Mouse (Mus musculus): Measurements from ENCODE around the gene Tmem106c. TPM values are rescaled to one million over a fixed set of nuclear protein-coding genes. Genes with fewer than 3 reads are reported as not detected.
A peak's percentile ranks its signal among the peaks of the same experiment; 100 is the strongest.

Gene Tmem106c
- 15.6 and 18.1 TPM in 2 replicates for polyA plus RNA-seq (2016; fragmentation: Nextera tagmentation; extraction: Ambion mirVana)

DNA sequence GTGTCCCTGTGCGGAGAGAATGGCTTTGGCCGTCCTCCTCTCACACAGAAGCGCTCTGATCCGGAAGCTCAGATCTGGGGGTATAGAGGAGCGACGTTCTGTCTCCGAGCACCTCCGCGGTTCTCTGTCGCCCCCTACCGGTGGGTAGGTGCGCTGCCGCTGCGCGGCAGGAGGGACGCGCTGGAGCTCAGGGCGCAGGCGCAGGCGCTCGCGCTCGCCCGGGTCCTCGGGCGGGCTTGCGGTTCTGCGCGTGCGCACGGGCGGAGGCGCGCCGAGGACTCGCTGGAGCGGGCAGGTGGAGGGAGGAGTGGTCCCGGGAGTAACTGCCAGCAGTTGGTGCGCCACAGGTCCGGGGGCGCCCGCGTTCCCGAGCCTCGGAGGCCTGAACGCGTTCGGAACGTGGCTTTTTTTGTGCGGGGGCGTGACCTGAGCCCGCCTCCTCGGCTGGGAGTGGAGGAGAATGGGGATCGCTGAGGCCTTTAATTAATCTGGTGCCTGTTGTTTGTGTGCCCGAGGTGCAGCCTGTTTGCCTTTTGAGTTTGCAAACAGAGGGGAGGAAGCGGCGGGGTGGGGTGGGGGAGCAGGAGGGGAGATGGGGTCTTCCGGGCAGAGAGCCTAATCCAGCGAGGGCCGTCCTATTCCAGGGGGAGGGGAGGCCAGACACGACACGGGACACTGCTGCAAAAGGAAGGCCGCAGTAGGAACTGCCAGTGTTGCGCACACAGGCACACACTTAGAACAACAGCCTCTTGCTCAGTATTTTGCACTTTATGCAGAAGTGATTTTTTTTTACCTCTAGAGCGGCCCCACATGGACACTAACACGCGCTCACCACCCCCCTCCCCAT is at the start of gene Tmem106c:
TSS of gene Tmem106c (plus strand) at position 212 of the 847 bp plus-strand sequence.
- ATAC-seq = peak; percentile 96
- peaks cover 24% of the 10 kb centered on the region for H3K4me1 ChIP-seq
- H3K4me3 ChIP-seq = peak within 1 kb of the TSS; percentile 66
- H3K36me3 ChIP-seq = no peaks in the 10 kb centered on the region
- H3K27ac ChIP-seq = peak within 1 kb of the TSS; percentile 62
- H3K9me3 ChIP-seq (replicated peaks) = no peaks in the 10 kb centered on the region
- peak within 1 kb of the TSS; percentile 81 for H3K9ac ChIP-seq
- WGBS (ENCODE audit: insufficient replicate concordance) = 1% methylated on average over 67 of the region's 67 CpGs
- H3K4me2 ChIP-seq = peak within 1 kb of the TSS; percentile 97
- peaks cover 5% of the 10 kb centered on the region; the same call in 1 of the 2 replicates for H3K27me3 ChIP-seq (replicated peaks)

DNA sequence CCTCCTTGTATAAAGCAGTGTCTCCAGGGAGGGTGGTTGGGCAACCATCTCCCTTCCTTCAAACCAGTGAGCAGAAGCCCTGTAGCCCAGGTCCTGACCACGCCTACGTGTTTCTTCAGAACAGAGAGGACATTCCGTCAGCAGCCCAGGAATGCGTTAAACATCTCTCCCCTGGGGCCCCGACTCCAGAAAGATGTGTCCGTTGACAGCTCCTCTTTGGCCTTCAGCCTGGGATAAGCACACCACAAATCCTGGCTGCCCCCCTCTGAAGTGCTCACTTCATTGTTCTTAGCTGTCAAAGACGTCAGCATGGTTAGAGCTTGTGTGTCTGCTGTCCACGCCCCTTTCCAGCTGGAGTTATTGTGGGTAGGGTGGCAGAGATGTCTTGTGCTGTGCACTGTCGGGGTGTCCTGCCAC is 49.7 kb upstream of the Tmem106c start:
- Histone ChIP-seq H3K4me3 (no peak overlapping the region), H3K4me1 (no peaks in the 10 kb centered on the region), H3K9ac (no peak overlapping the region), H3K27ac (no peak overlapping the region), H3K9me3 (replicated peaks) (no peaks in the 10 kb centered on the region), H3K4me2 (no peak overlapping the region), H3K27me3 (replicated peaks) (peaks cover 59% of the 10 kb centered on the region), H3K36me3 (no peaks in the 10 kb centered on the region)
- WGBS (ENCODE audit: insufficient replicate concordance) = 10% methylated on average over 9 of the region's 9 CpGs
- ATAC-seq = no peak

DNA sequence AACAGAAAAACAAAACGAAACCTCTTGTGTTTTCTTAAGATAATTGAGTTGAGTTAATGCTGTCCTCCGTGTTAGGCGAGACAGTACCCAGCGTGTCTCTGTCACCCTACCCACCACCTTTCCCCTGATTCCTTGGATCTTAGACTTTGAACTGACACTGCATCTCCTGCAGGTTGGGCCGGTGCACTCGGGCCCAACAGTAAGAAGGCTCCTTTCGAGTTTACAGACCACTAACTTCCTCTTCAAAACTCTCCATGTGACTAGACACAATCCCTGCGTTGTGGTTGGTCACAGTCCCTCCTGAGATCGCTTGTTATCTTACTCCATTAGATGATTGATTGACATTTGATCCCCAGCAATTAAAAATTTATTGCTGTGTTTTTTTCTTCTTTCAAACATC is 46.0 kb upstream of the Tmem106c start:
- Histone ChIP-seq H3K36me3 (no peaks in the 10 kb centered on the region), H3K27ac (no peak overlapping the region), H3K4me3 (no peak overlapping the region), H3K4me1 (no peaks in the 10 kb centered on the region), H3K9me3 (replicated peaks) (no peaks in the 10 kb centered on the region), H3K4me2 (no peak overlapping the region), H3K27me3 (replicated peaks) (peaks cover 32% of the 10 kb centered on the region), H3K9ac (no peak overlapping the region)
- 42% methylated on average over 9 of the region's 9 CpGs for whole genome bisulfite sequencing (ENCODE audit: insufficient replicate concordance)
- no peak for ATAC-seq

DNA sequence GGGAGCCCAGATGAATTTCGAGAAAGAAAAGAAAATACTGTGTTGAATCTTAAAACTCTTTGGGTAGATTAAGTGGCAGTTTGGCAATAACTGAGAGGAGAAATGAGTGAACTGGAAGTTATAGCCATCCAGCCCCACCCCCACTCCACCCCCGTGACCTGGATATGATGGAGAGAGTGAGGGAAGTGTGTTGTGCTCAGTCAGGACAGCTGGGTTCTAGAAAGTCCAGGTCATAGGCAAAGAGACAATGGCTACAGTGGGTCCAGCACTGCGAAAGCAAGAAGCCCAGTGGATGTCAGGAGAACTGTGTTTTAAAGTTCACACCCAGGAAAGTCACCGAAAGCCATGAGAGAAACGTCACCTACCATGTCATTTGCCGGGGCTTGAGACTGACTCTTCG is 44.8 kb upstream of the Tmem106c start:
- ATAC-seq = no peak
- Histone ChIP-seq H3K4me2 (no peak overlapping the region), H3K27me3 (replicated peaks) (peaks cover 21% of the 10 kb centered on the region), H3K9ac (no peak overlapping the region), H3K4me3 (no peak overlapping the region), H3K4me1 (no peaks in the 10 kb centered on the region), H3K36me3 (no peaks in the 10 kb centered on the region), H3K9me3 (replicated peaks) (no peaks in the 10 kb centered on the region), H3K27ac (no peak overlapping the region)
- 68% methylated on average over 7 of the region's 7 CpGs for WGBS (ENCODE audit: insufficient replicate concordance)

DNA sequence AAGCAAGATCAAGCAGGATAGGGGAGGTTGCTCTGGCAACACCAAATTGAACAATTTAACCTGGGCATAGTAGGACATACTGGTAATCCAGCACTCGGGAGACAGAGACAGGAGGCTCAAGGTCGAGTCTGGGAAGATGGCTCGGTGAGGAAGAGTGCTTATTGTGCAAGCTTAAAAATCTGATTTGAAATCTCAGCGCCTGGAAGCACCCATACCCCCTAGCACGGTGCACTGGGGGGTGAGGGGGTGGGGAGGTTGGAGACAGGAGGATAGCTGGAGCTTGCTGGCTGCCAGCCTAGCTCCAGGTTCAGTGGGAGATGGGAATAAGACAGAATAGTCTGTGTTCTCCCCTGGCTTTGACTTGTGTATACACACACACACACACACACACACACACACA is 43.7 kb upstream of the Tmem106c start:
- no peaks in the 10 kb centered on the region for H3K9me3 ChIP-seq (replicated peaks)
- ATAC-seq = no peak
- peaks cover 10% of the 10 kb centered on the region; the same call in 1 of the 2 replicates for H3K27me3 ChIP-seq (replicated peaks)
- no peak overlapping the region for H3K27ac ChIP-seq
- WGBS (ENCODE audit: insufficient replicate concordance) = 44% methylated on average over 5 of the region's 5 CpGs
- H3K9ac ChIP-seq = no peak overlapping the region
- no peaks in the 10 kb centered on the region for H3K4me1 ChIP-seq
- H3K36me3 ChIP-seq = no peaks in the 10 kb centered on the region
- no peak overlapping the region for H3K4me3 ChIP-seq
- no peak overlapping the region for H3K4me2 ChIP-seq

DNA sequence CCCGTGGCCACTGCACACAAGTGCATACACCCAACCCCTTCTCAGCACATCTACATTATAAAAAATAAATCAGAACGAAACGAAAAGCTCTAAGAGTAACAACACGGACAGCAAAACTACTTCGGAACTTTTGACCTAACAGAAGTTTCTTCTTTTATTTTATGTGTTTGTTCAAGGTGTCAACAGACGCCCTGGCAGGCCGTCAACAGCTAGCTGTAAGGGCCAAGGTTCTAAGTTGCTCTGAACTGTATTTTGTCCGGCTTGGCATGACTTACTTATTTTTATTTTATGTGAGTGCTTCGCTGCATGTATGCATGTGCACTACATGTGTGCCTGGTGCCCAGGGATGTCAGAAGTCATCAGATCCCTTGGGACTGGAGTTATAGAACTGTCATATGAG is 42.2 kb upstream of the Tmem106c start:
- Histone ChIP-seq H3K27ac (no peak overlapping the region), H3K4me1 (no peaks in the 10 kb centered on the region), H3K4me3 (no peak overlapping the region), H3K27me3 (replicated peaks) (0 out of 2 replicates have a peak, but pooled peaks cover 5% of the 10 kb centered on the region), H3K9ac (no peak overlapping the region), H3K9me3 (replicated peaks) (no peaks in the 10 kb centered on the region), H3K4me2 (no peak overlapping the region), H3K36me3 (no peaks in the 10 kb centered on the region)
- ATAC-seq = no peak
- 85% methylated on average over 9 of the region's 9 CpGs for WGBS (ENCODE audit: insufficient replicate concordance)

DNA sequence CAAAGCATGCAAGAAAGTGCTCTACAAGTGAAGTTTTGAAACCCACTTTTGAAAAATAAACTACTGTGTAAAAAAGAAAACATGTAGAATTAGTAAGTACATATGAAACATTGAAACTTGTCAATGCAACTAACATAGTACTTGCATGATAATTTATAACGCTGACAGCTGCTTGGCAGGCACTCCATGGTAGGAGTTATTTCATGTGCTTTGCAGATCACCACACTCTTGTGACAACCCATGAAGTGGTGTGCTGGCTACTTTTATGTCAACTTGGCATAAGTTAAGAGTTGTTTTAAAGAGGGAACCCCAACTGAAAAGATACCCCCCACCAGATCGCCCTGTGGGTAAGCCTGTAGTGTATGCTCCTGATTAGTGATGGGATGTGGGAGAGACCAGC is 41.6 kb upstream of the Tmem106c start:
- H3K27me3 ChIP-seq (replicated peaks) = 0 out of 2 replicates have a peak, but pooled peaks cover 5% of the 10 kb centered on the region
- no peak overlapping the region for H3K4me2 ChIP-seq
- no peaks in the 10 kb centered on the region for H3K9me3 ChIP-seq (replicated peaks)
- ATAC-seq = no peak
- no peaks in the 10 kb centered on the region for H3K4me1 ChIP-seq
- H3K27ac ChIP-seq = no peak overlapping the region
- WGBS (ENCODE audit: insufficient replicate concordance) = 81% methylated on average over 2 of the region's 2 CpGs
- H3K9ac ChIP-seq = no peak overlapping the region
- no peaks in the 10 kb centered on the region for H3K36me3 ChIP-seq
- no peak overlapping the region for H3K4me3 ChIP-seq

DNA sequence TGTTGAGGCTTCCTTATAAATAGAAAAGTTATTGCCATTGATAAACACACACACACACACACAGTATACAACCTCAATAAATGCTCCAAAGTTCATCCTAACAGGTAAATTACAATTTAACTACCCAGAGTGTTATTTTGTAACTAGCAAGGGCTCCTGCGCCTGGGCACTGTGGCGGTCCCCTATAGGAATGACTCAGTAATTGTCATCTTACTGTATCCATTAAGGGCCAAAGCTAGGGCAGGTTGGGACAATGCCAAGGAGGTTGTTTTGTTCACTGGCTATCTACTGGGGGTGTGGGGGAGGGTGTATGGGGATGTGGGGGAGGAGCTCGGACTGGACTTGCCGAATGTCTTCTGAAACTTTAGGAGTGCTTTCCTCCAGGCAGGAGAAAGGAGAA is 37.0 kb upstream of the Tmem106c start:
- no peaks in the 10 kb centered on the region for H3K36me3 ChIP-seq
- 49% methylated on average over 4 of the region's 4 CpGs for WGBS (ENCODE audit: insufficient replicate concordance)
- H3K27ac ChIP-seq = no peak overlapping the region
- no peaks in the 10 kb centered on the region for H3K9me3 ChIP-seq (replicated peaks)
- H3K27me3 ChIP-seq (replicated peaks) = peaks cover 8% of the 10 kb centered on the region; the same call in 1 of the 2 replicates
- H3K4me2 ChIP-seq = no peak overlapping the region
- H3K4me1 ChIP-seq = no peaks in the 10 kb centered on the region
- no peak overlapping the region for H3K9ac ChIP-seq
- ATAC-seq = no peak
- H3K4me3 ChIP-seq = no peak overlapping the region

DNA sequence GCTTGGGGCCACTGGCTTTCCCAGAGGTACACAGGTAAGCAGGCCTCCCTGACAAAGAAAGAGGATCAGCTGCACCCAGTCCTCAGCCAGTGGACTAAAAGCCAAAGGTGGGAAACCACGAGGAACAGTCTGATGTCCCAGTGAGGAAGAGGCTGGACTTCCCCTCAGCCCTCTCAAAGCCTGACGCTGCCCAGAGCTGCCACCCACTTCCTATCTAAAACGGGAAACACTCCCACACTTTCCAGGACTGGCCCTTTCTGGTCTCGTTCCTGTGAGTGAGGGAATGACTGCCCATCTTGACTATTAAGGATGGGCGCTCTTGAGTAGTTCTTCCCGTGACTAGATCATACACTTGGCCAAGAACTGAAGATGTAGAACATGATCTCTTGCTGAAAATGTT is 36.2 kb upstream of the Tmem106c start:
- H3K4me2 ChIP-seq = no peak overlapping the region
- no peaks in the 10 kb centered on the region for H3K9me3 ChIP-seq (replicated peaks)
- no peak overlapping the region for H3K4me3 ChIP-seq
- H3K27me3 ChIP-seq (replicated peaks) = peaks cover 9% of the 10 kb centered on the region; the same call in 1 of the 2 replicates
- H3K27ac ChIP-seq = no peak overlapping the region
- H3K4me1 ChIP-seq = no peaks in the 10 kb centered on the region
- ATAC-seq = no peak
- H3K9ac ChIP-seq = no peak overlapping the region
- no peaks in the 10 kb centered on the region for H3K36me3 ChIP-seq
- WGBS (ENCODE audit: insufficient replicate concordance) = 32% methylated on average over 6 of the region's 6 CpGs

DNA sequence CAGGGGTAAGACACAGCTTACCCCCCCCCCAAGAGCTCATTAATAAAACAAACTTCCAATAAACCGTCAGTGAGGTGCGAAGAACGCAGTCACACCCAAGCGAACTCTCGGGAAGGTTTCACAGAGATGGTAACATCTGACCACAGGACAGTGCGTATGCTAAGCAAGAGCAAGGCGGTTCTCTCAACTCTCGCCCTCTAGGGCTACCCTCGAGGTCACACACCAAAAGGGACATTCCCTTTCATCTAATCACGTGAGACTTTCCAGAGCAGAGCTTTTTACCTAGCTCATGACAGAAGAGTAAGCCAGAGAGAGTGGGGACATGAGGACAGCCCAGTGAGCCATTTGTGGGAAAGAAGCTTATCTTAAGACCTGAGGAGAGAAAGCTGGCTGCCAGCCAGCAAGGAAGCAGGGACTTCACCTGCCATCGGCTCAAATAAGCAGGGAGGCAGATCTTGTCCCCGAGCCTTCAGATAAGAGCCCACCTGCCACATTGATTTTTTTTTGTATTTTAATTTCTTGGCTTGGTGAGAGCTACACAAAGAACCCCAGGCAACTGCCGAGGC is 34.7 kb upstream of the Tmem106c start:
- Histone ChIP-seq H3K27me3 (replicated peaks) (peaks cover 9% of the 10 kb centered on the region; the same call in 1 of the 2 replicates), H3K4me1 (no peaks in the 10 kb centered on the region), H3K9me3 (replicated peaks) (no peaks in the 10 kb centered on the region), H3K9ac (no peak overlapping the region), H3K36me3 (no peaks in the 10 kb centered on the region), H3K4me2 (no peak overlapping the region), H3K4me3 (no peak overlapping the region), H3K27ac (no peak overlapping the region)
- whole genome bisulfite sequencing (ENCODE audit: insufficient replicate concordance) = 37% methylated on average over 13 of the region's 13 CpGs
- ATAC-seq = no peak

DNA sequence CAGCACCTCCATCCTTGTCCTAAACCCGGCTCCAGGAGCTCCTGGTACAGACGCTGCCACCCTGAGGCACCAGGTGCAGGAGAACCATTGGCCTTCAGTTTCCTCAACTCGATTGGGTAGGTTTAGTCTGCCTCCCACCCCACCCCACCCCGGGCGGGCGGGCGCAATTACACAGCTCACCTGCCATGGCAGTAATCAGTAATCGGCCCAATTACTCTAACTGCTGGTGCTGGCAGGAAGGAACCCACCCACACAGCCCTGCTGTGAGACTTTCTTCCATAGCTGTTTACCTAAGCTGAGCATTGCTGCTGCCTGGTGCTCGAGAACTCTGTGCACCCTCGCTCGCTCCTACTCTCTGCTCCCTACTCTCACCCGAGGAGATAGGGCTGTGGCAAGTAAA is 31.6 kb upstream of the Tmem106c start:
- no peaks in the 10 kb centered on the region for H3K9me3 ChIP-seq (replicated peaks)
- no peak overlapping the region for H3K27ac ChIP-seq
- 71% methylated on average over 12 of the region's 12 CpGs for WGBS (ENCODE audit: insufficient replicate concordance)
- H3K4me3 ChIP-seq = no peak overlapping the region
- no peak overlapping the region for H3K9ac ChIP-seq
- no peak for ATAC-seq
- peaks cover 9% of the 10 kb centered on the region; the same call in 1 of the 2 replicates for H3K27me3 ChIP-seq (replicated peaks)
- H3K4me1 ChIP-seq = no peaks in the 10 kb centered on the region
- no peaks in the 10 kb centered on the region for H3K36me3 ChIP-seq
- H3K4me2 ChIP-seq = no peak overlapping the region

DNA sequence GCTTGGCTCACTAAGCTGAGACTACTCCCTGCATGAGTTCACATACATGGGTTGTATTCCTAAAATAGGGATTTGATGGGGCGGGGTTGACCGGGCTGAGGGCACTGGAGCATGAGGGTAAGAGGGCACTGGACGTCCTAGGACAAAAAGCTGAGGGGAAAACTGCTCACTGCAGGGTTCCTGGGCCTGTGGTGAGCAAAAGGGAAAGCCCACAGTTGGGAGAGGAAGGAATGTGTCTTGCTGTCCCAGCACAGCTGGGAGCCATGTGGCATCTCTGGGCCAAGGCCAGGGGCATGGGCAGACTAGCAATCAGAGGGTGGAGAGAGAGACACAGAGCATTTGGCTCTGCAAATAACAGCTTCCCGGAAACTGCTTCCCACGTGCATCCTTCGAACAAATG is 25.4 kb upstream of the Tmem106c start:
- WGBS (ENCODE audit: insufficient replicate concordance) = 54% methylated on average over 6 of the region's 6 CpGs
- H3K4me1 ChIP-seq = no peaks in the 10 kb centered on the region
- no peaks in the 10 kb centered on the region for H3K36me3 ChIP-seq
- no peak overlapping the region for H3K9ac ChIP-seq
- ATAC-seq = no peak
- H3K27me3 ChIP-seq (replicated peaks) = no peaks in the 10 kb centered on the region
- H3K4me3 ChIP-seq = no peak overlapping the region
- H3K27ac ChIP-seq = no peak overlapping the region
- no peak overlapping the region for H3K4me2 ChIP-seq
- no peaks in the 10 kb centered on the region for H3K9me3 ChIP-seq (replicated peaks)
